Mouse (Mus musculus) heart, adult 2 months (tissue): ENCODE results near the gene Olfr149.

Experiments used
- CTCF ChIP-seq: fragments of 200-600 bp; IDR thresholded peaks from 2 replicates; pipeline ENCODE4 v1.8.1; 2022; ENCODE audit warnings: antibody characterized with exemption, mild to moderate bottlenecking, moderate library complexity
- POLR2A ChIP-seq: fragments of 200-500 bp; IDR thresholded peaks from 2 replicates; pipeline ENCODE4 v1.6.1; 2011; ENCODE audit warnings: mild to moderate bottlenecking, low read depth, low read length, control low read depth; ENCODE audit not compliant: insufficient read depth

GRCm38 (mm10) chr9:39674820-39675219, 32.1 kb downstream of the Olfr149 start:
- no peak for TF ChIP-seq POLR2A
- TF ChIP-seq CTCF: no peak
